Mouse (Mus musculus) liver, embryonic 14.5 days (tissue): ENCODE results near the gene Mrpl2.

Source experiments
- CTCF ChIP-seq: IDR thresholded peaks from 2 replicates; pipeline ENCODE4 v1.5.1; 2016; ENCODE audit warnings: antibody characterized with exemption, low read depth, control low read depth
- EP300 ChIP-seq: IDR thresholded peaks from 2 replicates; pipeline ENCODE4 v1.6.1; 2016; ENCODE audit warnings: antibody characterized with exemption, low read depth

GRCm38 (mm10) chr17:46600569-46600968 lies 45.5 kb upstream of the Mrpl2 start:
- TF ChIP-seq EP300 (no peak), CTCF (no peak)
